Mouse (Mus musculus): ENCODE measurements at regions not wholly inside any gene's neighbourhood (a gene's known extent, or its start where the extent isn't known, plus 50 kb on each side); places are given as distances from the start of the nearest gene placed in this dataset.

DNA sequence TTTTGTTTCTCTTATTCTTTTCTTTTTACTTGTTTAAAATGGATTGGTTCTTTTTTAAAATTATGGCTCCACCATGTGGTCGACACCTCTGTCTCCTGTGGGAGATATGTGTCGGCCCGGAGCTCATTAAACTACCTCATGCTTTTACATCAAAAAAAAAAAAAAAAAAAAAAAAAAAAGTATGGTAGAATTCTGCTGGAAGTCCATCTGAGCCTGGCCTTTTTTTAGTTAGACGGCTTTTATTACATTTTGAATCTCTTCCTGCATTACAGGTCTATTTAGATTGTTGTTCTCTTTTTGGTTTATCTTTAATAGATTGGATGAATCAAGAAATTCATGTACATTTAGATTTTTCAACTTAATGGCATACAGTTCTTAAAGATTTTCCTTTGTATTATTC is 350.8 kb upstream of the Ascc3 start:
- Histone ChIP-seq H3K9ac (ENCODE audit: low read depth, low read length) (no peak overlapping the region), H3K4me3 (ENCODE audit: low read depth, low read length) (no peak overlapping the region), H3K36me3 (ENCODE audit: control insufficient read depth, insufficient read depth, low read length) (no peaks in the 10 kb centered on the region), H3K9me3 (ENCODE audit: control insufficient read depth, low read length) (no peaks in the 10 kb centered on the region), H3K27me3 (ENCODE audit: control insufficient read depth, insufficient read depth, low read length) (no peaks in the 10 kb centered on the region), H3K27ac (ENCODE audit: low read depth, low read length) (no peak overlapping the region), H3K4me1 (replicated peaks; ENCODE audit: control insufficient read depth, insufficient read depth, low read length) (no peaks in the 10 kb centered on the region), H3K4me2 (replicated peaks; ENCODE audit: low read depth, low read length) (no peak overlapping the region)
- ATAC-seq (ENCODE audit: low FRiP score) (no peak), DNase-seq (ENCODE audit: low spot score) (no peak)
- 81% methylated on average over 4 of the region's 4 CpGs for WGBS

DNA sequence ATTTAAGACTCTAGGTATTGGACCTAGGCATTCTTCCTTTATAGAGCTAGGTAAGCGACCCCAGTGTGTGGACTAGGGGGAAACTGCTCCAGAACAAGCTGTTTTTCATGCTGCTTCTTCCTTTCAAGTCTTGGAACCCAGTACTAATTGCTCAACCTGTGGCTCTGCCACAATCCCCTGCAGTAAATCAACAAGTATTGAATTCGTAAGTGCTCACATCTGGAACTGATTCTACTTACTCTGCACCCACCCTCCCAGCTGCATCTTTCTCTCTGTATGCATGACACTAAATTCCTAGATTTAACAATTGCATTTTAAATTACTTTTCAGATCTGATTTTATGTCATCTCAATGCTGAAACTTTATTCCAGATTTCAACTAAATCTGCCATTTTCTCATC is 388.9 kb upstream of the Ascc3 start:
- H3K4me1 ChIP-seq (replicated peaks; ENCODE audit: control insufficient read depth, insufficient read depth, low read length): no peaks in the 10 kb centered on the region
- no peak overlapping the region for H3K4me3 ChIP-seq (ENCODE audit: low read depth, low read length)
- H3K9ac ChIP-seq (ENCODE audit: low read depth, low read length): no peak overlapping the region
- DNase-seq (ENCODE audit: low spot score) (no peak), ATAC-seq (ENCODE audit: low FRiP score) (no peak)
- H3K27ac ChIP-seq (ENCODE audit: low read depth, low read length): no peak overlapping the region
- H3K27me3 ChIP-seq (ENCODE audit: control insufficient read depth, insufficient read depth, low read length): no peaks in the 10 kb centered on the region
- no peaks in the 10 kb centered on the region for H3K36me3 ChIP-seq (ENCODE audit: control insufficient read depth, insufficient read depth, low read length)
- no peaks in the 10 kb centered on the region for H3K9me3 ChIP-seq (ENCODE audit: control insufficient read depth, low read length)
- no peak overlapping the region for H3K4me2 ChIP-seq (replicated peaks; ENCODE audit: low read depth, low read length)
- WGBS: 56% methylated on average over 2 of the region's 2 CpGs

DNA sequence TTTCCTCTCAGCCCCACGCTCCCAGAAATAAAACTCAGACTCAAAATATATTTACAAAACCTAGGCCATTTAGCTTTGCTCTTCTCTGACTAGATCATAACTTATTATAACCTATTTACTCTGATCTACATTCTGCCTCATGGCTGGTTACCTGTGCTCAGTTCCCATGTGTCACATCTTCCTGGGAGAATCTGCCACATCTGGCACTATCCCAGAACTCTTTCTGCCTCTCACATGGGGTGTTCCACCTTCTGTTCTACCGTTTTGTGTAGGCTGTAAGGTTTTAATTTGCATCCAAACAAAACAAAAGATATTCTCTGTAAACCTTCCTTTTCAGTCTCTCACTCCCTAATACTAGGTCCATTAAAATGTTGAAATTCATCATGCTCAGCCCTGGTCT is 390.8 kb upstream of the Ascc3 start:
- no peak overlapping the region for H3K4me2 ChIP-seq (replicated peaks; ENCODE audit: low read depth, low read length)
- H3K9ac ChIP-seq (ENCODE audit: low read depth, low read length): no peak overlapping the region
- H3K27me3 ChIP-seq (ENCODE audit: control insufficient read depth, insufficient read depth, low read length): no peaks in the 10 kb centered on the region
- no peaks in the 10 kb centered on the region for H3K36me3 ChIP-seq (ENCODE audit: control insufficient read depth, insufficient read depth, low read length)
- H3K4me1 ChIP-seq (replicated peaks; ENCODE audit: control insufficient read depth, insufficient read depth, low read length): no peaks in the 10 kb centered on the region
- no peak overlapping the region for H3K27ac ChIP-seq (ENCODE audit: low read depth, low read length)
- H3K4me3 ChIP-seq (ENCODE audit: low read depth, low read length): no peak overlapping the region
- no peak for DNase-seq (ENCODE audit: low spot score)
- H3K9me3 ChIP-seq (ENCODE audit: control insufficient read depth, low read length): no peaks in the 10 kb centered on the region
- ATAC-seq (ENCODE audit: low FRiP score): no peak
- 59% methylated on average over 2 of the region's 2 CpGs for WGBS

DNA sequence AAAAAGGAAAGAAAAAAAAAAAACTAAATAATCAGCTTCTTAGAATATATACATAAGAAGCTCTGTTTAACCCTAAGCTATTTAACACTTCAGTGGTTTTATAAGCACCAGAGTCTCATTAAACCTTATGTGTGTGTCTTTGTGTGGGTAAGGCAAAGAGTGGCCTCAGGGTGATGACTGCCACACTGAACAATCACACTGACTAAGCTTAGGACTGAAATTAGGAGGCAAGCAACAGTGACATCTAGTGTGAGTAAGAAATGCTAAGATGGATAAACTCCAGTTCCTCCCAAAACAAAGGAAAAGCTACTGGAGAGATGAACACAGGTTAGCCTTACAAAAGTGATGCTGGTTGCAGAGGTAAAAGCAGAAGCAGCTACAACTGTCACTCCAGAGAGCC is 392.6 kb upstream of the Ascc3 start:
- no peaks in the 10 kb centered on the region for H3K36me3 ChIP-seq (ENCODE audit: control insufficient read depth, insufficient read depth, low read length)
- H3K4me3 ChIP-seq (ENCODE audit: low read depth, low read length): no peak overlapping the region
- ATAC-seq (ENCODE audit: low FRiP score): peak; percentile 71
- no peaks in the 10 kb centered on the region for H3K9me3 ChIP-seq (ENCODE audit: control insufficient read depth, low read length)
- H3K27ac ChIP-seq (ENCODE audit: low read depth, low read length): no peak overlapping the region
- H3K4me1 ChIP-seq (replicated peaks; ENCODE audit: control insufficient read depth, insufficient read depth, low read length): no peaks in the 10 kb centered on the region
- H3K4me2 ChIP-seq (replicated peaks; ENCODE audit: low read depth, low read length): no peak overlapping the region
- no peaks in the 10 kb centered on the region for H3K27me3 ChIP-seq (ENCODE audit: control insufficient read depth, insufficient read depth, low read length)
- peak; percentile 23 for DNase-seq (ENCODE audit: low spot score)
- no peak overlapping the region for H3K9ac ChIP-seq (ENCODE audit: low read depth, low read length)

DNA sequence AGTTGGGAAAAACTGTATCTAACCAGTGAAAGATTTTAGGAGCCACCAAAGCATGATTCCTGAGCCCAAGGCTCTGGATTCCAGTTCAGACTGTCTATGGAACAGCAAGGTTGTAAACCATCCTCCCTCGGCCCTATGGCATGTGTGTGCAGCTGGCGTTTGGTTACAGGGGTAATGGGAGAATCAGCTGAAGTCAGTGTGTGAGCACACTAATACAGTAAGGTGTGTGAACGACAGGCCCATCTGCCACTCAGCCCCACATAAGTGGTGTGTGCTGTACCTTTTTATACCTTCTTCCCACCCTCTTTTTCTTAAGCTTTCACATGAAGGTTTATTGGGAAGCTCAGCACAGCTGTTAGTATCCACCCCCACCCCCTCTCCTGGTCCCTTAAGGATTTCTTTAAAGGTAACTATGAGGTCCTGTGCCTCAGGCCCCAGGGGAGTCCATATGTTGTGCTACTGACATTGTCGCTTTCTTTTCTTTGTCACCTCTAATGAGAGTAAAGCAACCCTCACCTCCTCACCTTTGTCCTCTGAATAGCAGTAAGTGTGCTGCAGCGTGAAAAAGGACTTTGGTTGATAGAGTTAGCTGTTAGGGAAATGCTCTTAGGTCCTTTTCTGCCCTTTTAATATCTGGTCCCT is 394.5 kb upstream of the Ascc3 start:
- Histone ChIP-seq H3K4me3 (ENCODE audit: low read depth, low read length) (no peak overlapping the region), H3K9ac (ENCODE audit: low read depth, low read length) (no peak overlapping the region), H3K27ac (ENCODE audit: low read depth, low read length) (no peak overlapping the region), H3K36me3 (ENCODE audit: control insufficient read depth, insufficient read depth, low read length) (no peaks in the 10 kb centered on the region), H3K27me3 (ENCODE audit: control insufficient read depth, insufficient read depth, low read length) (no peaks in the 10 kb centered on the region), H3K4me2 (replicated peaks; ENCODE audit: low read depth, low read length) (no peak overlapping the region), H3K4me1 (replicated peaks; ENCODE audit: control insufficient read depth, insufficient read depth, low read length) (no peaks in the 10 kb centered on the region), H3K9me3 (ENCODE audit: control insufficient read depth, low read length) (no peaks in the 10 kb centered on the region)
- DNase-seq (ENCODE audit: low spot score): peak; percentile 2
- peak; percentile 55; the same call in 1 of the 2 replicates for ATAC-seq (ENCODE audit: low FRiP score)
- 64% methylated on average over 5 of the region's 5 CpGs for WGBS

DNA sequence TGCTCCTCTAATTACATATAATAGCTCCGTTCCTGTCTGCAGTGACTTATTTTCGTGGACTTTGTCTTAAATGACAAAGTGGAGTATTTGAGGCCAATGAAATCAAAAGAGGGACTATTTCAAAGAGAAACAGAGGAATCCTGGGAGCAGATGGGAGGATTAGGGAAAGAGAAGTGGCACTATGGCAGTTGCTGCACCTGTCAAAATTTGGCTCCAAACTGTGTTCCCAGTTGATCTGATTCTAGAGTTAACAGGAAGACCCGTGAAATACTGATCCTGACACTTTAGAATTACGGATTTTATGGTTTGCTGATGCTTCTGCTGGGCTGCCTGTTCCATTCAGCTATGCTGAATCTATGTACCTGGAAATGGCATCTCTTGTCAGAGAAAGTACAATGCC is 401.7 kb upstream of the Grik2 start:
- ATAC-seq (ENCODE audit: low FRiP score) (no peak), DNase-seq (ENCODE audit: low spot score) (no peak)
- Histone ChIP-seq H3K9me3 (ENCODE audit: control insufficient read depth, low read length) (no peaks in the 10 kb centered on the region), H3K9ac (ENCODE audit: low read depth, low read length) (no peak overlapping the region), H3K36me3 (ENCODE audit: control insufficient read depth, insufficient read depth, low read length) (no peaks in the 10 kb centered on the region), H3K4me1 (replicated peaks; ENCODE audit: control insufficient read depth, insufficient read depth, low read length) (no peaks in the 10 kb centered on the region), H3K27me3 (ENCODE audit: control insufficient read depth, insufficient read depth, low read length) (no peaks in the 10 kb centered on the region), H3K4me2 (replicated peaks; ENCODE audit: low read depth, low read length) (no peak overlapping the region), H3K27ac (ENCODE audit: low read depth, low read length) (no peak overlapping the region), H3K4me3 (ENCODE audit: low read depth, low read length) (no peak overlapping the region)
- WGBS: 86% methylated on average over 4 of the region's 4 CpGs

DNA sequence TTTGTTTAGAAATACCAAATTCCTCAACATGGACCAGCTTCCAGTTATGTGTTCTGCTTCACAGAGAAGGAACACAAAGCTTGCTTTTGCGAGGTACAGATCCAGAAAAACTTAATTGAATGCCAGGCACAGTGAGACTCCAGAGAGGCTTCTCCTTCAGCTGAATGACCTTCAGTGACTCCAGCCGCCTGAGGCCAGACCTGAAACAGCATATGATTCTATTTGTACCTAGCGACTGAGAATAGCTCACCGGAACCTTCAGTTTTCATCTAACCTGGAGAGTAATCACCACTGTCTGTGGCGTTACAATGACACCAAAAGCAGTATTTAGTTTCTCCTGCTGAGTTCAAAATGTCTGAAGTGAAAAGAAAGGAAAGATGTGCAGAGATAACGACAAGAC is 380.6 kb upstream of the Grik2 start:
- Histone ChIP-seq H3K4me3 (ENCODE audit: low read depth, low read length) (no peak overlapping the region), H3K27me3 (ENCODE audit: control insufficient read depth, insufficient read depth, low read length) (no peaks in the 10 kb centered on the region), H3K9ac (ENCODE audit: low read depth, low read length) (no peak overlapping the region), H3K4me2 (replicated peaks; ENCODE audit: low read depth, low read length) (no peak overlapping the region), H3K4me1 (replicated peaks; ENCODE audit: control insufficient read depth, insufficient read depth, low read length) (no peaks in the 10 kb centered on the region), H3K9me3 (ENCODE audit: control insufficient read depth, low read length) (no peaks in the 10 kb centered on the region), H3K27ac (ENCODE audit: low read depth, low read length) (no peak overlapping the region), H3K36me3 (ENCODE audit: control insufficient read depth, insufficient read depth, low read length) (no peaks in the 10 kb centered on the region)
- WGBS: 78% methylated on average over 6 of the region's 6 CpGs
- DNase-seq (ENCODE audit: low spot score) (no peak), ATAC-seq (ENCODE audit: low FRiP score) (no peak)

DNA sequence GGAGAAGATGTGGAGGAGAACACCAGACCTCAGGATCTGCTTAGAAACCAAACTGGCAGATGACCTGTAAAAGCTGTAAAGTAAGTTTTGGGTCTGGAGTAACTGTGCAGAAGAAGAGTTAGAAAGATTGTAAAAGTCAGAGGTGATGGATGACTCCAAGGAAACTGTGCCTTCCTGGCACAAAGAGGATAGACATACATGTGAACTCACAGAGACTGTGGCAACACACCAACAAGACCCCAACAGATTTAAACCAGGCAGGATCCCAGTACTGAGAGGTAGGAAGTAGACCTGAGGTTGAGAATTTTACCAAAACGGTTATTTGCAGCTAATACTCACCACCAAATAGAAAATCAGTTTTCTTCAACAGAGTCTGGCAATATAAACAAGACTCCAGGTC is 349.8 kb upstream of the Grik2 start:
- ATAC-seq (ENCODE audit: low FRiP score): no peak
- DNase-seq (ENCODE audit: low spot score): no peak

DNA sequence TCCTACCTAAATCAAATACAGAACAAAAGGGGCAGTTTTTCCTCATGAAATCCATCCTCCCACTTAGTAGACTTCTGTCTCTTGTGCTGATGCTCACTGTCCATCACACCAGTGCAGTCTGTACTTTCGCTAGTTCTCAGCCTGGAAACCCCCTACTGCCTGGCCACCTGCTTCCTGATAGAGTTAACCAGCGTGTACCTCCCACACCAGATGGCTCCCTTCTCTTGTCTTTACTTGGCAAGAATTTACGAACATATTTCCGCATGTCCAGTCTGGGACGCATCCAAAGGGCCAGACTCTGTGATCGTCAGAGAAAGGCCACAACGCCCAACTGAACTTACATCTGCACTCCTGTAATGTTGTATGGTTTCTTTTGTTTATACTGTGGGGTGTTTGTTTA is 349.2 kb upstream of the Grik2 start:
- 85% methylated on average over 7 of the region's 7 CpGs for WGBS
- Histone ChIP-seq H3K27me3 (ENCODE audit: control insufficient read depth, insufficient read depth, low read length) (no peaks in the 10 kb centered on the region), H3K27ac (ENCODE audit: low read depth, low read length) (no peak overlapping the region), H3K9me3 (ENCODE audit: control insufficient read depth, low read length) (no peaks in the 10 kb centered on the region), H3K4me1 (replicated peaks; ENCODE audit: control insufficient read depth, insufficient read depth, low read length) (no peaks in the 10 kb centered on the region), H3K9ac (ENCODE audit: low read depth, low read length) (no peak overlapping the region), H3K4me3 (ENCODE audit: low read depth, low read length) (no peak overlapping the region), H3K4me2 (replicated peaks; ENCODE audit: low read depth, low read length) (no peak overlapping the region), H3K36me3 (ENCODE audit: control insufficient read depth, insufficient read depth, low read length) (no peaks in the 10 kb centered on the region)
- DNase-seq (ENCODE audit: low spot score) (no peak), ATAC-seq (ENCODE audit: low FRiP score) (no peak)

More for the DNA sequence above, 349.8 kb upstream of the Grik2 start:
- no peaks in the 10 kb centered on the region for H3K4me1 ChIP-seq (replicated peaks; ENCODE audit: control insufficient read depth, insufficient read depth, low read length)
- H3K9me3 ChIP-seq (ENCODE audit: control insufficient read depth, low read length): no peaks in the 10 kb centered on the region
- no peak overlapping the region for H3K4me3 ChIP-seq (ENCODE audit: low read depth, low read length)
- no peak overlapping the region for H3K27ac ChIP-seq (ENCODE audit: low read depth, low read length)
- H3K27me3 ChIP-seq (ENCODE audit: control insufficient read depth, insufficient read depth, low read length): no peaks in the 10 kb centered on the region
- no peak overlapping the region for H3K9ac ChIP-seq (ENCODE audit: low read depth, low read length)
- no peak overlapping the region for H3K4me2 ChIP-seq (replicated peaks; ENCODE audit: low read depth, low read length)
- H3K36me3 ChIP-seq (ENCODE audit: control insufficient read depth, insufficient read depth, low read length): no peaks in the 10 kb centered on the region
- 83% methylated on average over 1 of the region's 1 CpGs for WGBS
